Mouse (Mus musculus): ENCODE measurements around the gene Resp18.
A peak's percentile ranks its signal among the peaks of the same experiment; 100 is the strongest.

Gene Resp18

GRCm38 (mm10) chr1:75264091-75264880 is 13.9 kb downstream of the Resp18 start, which contains the start of gene Ptprn:
Gene Ptprn (minus strand): TSS chr1:75264502.
- DNase-seq: peak; percentile 89

DNA sequence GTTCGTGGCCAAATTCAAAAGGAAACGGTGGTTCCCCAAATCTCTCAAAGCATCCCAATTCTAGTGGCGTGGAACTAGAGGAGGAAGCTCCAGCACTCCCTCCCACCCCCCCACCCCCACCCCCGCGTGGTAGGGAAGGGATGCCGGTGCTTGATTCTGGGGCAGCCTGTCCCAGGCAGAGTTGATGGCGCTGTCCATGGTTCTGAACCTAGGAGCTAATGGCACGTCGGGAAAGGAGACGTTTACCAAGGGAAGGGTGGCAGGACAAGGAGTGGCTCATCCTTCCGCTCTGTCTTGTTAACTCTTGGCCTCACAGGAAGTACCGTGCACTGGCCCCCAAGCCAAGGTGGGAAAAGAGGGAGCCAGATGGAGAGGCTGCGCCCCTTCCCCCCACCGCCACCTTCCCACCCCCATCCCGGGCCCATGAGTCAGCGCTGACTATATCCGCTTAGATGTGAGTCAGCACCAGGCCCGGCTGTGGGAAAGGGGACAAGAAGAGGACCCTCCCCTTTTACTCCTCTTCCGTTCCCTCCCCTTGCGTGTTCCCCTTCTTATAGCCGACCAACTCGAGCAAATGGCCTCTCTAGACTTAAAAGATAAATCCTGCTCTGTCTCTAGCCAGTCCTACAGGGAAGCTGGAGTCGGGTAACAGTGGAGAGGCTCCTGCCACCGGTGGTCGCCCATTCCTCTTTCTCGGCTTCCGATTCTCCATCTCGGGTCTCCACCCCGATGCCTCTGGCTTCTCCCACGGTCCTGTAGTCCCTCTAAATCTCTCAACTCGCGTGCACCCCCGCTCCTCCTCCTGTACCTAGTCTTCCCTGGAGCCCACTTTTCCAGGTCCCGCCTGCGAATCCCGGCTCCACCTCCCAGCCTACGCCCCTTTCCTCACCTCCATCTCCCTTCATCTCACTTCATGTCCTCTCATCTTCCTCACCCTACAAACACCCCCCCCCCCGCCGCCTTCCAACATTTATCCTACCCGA is 15.0 kb downstream of the Resp18 start:
- peak; percentile 61 for DNase-seq

DNA sequence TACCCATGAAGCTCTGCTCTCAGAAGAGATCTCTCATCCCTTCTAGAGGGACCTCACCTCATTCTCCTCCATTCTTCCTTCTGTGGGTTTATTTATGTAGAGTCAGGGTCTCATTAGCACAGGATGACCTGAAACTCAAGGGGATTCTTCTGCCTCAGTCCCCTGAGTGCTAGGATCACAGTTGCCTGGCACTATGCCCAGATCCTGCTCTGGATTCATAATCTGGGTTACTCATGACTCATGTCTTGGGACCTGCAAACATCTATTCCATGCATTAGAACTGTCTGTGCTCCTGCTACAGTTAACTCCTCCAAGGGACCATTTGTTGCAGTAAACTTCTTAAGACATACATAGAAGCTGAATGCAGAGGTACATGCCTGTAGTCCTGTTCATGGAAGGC is 16.9 kb downstream of the Resp18 start:
- DNase-seq: peak; percentile 44

GRCm38 (mm10) chr1:75255516-75256046 is 22.6 kb downstream of the Resp18 start:
- no peak for DNase-seq

- peak; percentile 61 for DNase-seq
Observed at GRCm38 (mm10) chr1:75254625-75255013, 23.6 kb downstream of the Resp18 start.

GRCm38 (mm10) chr1:75253849-75254624 is 24.2 kb downstream of the Resp18 start:
- DNase-seq: peak; percentile 91

DNA sequence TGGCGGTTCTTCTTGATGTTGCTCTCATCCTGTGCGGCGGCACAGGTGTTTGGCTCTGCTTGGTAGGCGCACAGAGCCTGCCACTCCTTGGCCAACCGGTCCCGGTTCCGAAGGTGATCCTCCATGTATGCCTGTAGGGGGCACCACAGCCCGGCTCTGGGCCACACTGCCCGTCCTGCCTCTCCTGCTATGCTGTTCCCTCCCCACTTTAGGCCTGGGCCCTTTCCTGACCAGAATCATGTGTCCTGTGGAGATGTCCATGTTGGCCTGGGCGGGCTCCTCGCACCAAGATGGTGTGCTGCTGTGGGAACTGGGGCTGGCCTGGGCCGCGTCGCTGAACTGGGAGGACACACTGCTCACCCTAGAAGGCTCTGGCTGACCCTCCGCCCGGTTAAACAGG is 25.2 kb downstream of the Resp18 start:
- DNase-seq: peak; percentile 58

GRCm38 (mm10) chr1:75252308-75252707 is 25.9 kb downstream of the Resp18 start:
- DNase-seq: peak; percentile 56

DNA sequence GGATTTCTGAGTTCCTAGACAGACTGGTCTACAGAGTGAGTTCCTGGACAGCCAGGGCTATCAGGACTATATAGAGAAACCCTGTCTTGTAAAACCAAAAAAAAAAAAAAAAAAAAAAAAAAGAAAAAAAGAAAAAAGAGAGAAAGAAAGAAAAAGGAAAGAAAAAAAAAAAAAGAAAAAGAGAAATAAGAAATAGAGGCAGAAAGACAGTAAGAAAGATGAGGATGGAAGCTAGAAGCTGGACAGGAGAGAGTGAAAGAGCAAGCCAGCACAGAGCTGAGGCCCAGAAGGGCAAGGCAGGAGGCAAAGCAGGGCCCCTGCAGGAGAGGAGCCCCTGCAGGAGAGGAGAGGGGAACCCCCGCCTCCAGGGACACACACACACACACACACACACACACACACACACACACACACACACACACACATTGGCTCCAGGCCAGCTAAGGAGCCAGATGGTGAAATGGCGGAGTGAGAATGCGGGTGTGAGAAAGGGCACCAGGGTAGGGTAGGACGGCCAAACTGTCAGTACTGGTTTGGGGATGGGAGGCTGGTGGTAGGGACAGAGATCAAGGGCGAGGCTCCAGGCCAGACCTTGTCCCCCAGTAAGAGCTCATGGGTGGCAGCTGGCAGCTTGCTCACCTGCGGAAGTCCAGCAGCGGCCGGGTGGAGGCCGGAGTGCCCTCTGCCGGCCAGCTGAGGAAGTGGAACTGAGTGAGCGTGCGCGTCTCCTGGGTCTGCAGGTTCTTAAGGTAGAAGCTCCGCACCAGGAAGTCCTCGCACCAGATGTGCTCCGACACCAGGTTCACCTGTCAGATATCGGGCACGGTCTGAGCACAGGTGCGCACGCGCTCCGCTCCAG is 26.9 kb downstream of the Resp18 start:
- DNase-seq: peak; percentile 90

DNA sequence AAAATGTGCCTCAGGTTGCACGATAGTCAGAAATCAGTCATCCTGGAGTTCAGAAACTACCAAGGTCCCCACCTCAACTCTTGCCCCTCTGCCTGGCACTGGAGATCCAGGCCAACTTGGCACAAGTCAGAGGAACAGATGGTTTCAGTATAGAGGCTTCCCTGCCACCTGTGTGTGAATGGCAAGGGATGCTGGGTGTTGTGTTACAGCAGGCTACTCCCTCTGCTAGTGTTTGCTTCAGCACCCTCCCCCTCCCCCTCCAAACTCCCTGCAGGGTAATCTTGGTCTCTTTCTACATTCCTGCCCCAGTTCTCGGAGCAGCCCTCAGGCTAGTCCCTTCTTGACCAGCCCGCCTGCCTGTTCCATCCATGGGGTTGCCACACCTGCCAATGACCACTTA is 27.7 kb downstream of the Resp18 start:
- peak; percentile 80 for DNase-seq

DNA sequence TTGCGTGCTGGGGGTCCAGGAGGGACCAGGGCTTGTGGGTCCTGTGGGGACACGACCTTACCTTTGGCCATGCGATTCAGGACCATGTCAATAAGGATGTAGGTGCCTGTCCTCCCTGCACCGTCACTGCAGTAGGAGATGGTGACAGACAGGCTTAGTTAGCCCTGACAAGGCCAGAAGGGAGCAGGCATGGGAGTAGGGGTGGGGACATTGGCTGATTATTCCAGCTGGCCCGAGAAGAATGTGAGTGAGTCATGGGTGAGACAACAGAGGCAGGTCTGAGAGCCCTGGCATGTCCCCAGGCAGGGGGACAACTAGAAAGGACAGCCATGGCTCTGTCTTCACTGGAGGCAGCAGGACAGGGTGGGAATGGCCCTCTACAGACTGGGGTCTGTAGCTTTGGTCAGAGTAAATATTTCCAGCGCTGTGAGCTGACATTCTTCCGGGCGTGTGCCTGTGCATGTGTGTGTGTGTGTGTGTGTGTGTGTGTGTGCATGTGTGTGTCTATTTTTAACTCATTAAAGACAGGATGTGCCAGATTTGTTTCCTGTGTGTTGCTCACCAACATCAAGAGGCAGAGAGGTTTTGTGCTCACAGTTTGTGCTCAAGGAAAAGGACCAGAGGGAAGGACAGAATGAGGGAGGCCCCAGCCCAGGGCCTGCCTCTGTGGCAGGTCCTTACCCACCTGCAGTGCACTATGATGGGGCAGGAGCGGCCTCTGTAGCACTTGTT is 30.0 kb downstream of the Resp18 start:
- peak; percentile 66 for DNase-seq

GRCm38 (mm10) chr1:75247071-75247930 is 30.9 kb downstream of the Resp18 start:
- DNase-seq: peak; percentile 48

DNA sequence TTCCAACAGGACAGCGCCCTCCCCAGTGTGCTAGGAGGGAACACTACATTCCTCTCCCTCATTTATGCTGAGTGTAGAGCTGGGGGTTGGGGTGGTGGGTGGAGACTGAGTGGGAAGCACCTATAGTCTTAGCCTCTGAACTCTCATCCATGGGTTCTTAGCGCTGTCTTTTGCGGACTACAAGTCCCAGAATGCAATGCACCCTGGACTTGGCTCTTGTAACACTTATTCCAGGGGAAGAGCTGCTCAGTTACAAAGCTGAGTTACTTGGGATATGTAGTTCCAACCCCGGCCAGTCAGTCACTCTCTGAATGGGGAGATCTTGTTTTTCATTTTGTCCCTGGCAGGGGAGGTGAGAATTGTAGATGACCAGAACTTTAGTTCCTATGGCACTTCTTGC is 33.4 kb downstream of the Resp18 start:
- peak; percentile 75 for DNase-seq

DNA sequence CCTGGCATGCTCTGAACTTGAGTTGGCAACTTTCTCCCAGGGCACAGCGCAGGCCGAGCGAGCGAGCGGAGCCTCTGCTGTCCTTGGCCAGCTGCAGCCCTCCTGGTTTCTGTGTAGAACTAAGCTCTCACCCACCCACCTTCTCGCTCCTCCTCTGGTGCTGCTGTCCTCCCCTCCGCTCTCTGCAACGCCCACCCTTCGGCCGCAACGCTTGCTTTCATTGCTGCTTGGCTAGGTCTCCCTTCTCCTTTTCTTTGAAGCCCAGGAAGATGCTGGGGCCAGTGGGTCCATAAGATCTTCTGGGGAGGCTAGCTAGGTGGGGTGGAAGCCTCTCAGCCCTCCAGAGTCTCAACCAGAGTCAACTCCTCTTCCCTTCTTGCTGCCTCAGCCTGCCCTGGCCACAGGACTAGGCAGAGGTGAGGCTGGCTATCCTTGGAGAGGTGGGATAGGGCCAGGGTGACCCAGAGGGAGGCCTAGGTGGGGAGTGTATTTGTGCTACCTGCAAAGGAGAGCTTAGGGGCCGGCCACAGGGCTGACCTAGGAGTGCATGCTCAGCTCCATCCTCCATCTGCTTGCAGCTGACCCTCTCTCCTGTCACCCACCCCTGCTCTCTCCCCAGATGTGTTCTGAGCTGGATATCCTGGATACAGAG is 33.9 kb downstream of the Resp18 start:
- peak; percentile 34 for DNase-seq

GRCm38 (mm10) chr1:75243411-75243810 is 34.8 kb downstream of the Resp18 start:
- DNase-seq: peak; percentile 46

- DNase-seq: peak; percentile 67
Observed at GRCm38 (mm10) chr1:75239591-75239990, 38.6 kb downstream of the Resp18 start.

- peak; percentile 91 for DNase-seq
Observed at GRCm38 (mm10) chr1:75236117-75237050, 41.8 kb downstream of the Resp18 start, which contains the start of gene Dnajb2. Gene Dnajb2 (plus strand): TSS chr1:75236406.

DNA sequence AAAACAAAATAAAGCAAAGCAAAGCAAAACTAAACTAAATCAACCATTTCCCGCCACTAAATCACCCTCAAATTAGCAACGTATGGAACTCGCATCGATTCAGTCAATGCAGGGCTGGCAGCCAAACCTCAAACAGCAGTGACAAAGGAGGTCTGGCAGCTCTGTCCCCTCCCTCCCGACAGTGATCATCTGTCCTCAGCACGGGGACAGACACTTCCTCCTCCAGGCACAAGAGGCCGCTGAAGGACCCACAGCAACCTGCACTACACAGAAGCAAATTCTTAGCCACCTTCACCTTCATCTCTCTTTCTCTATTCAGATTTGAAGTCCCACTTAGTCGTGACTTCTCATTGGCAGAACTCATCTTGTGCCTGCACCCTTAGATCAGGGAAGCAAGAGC is 43.6 kb downstream of the Resp18 start:
- DNase-seq: peak; percentile 89
